Mouse (Mus musculus) forelimb bud, embryonic 11.5 days (tissue): ENCODE data around the gene Sdccag8.
"Not testable (repeated sequence)": the region's sequence is repeated elsewhere in the genome, so short reads cannot be mapped to it uniquely, and the experiment has no call there.

Experiments
- DNase-seq: peaks from one replicate; pipeline ENCODE4 v3.0.0-alpha.2; 2012; ENCODE audit warnings: low read depth, low spot score

Gene Sdccag8

DNA sequence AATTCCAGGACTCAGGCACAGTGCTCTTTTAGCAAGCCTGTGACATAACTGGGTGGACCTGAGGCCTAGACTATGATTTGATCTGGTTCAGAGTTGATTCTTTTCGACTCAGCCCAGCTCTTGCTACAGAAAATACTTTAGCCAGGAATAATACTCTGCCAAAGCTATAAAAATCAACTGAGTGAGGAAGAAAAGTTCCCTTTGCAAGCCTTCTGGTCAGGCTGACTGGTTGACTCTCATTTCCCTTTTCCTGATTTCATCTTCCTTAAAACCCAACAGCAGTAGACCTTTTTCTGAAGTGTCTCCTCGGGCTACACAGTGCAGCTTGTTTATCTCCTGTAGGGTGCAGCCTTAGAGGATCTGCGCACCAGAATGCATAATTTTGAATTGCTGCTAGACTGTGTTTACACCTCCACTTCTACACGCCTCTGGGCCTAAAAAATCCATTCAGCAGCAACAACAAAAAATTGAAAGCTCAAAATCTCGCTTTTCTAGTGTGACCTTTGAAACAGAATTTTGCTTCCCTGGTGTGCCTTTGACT, 13.6 kb downstream of the Sdccag8 start:
- no peak for DNase-seq

DNA sequence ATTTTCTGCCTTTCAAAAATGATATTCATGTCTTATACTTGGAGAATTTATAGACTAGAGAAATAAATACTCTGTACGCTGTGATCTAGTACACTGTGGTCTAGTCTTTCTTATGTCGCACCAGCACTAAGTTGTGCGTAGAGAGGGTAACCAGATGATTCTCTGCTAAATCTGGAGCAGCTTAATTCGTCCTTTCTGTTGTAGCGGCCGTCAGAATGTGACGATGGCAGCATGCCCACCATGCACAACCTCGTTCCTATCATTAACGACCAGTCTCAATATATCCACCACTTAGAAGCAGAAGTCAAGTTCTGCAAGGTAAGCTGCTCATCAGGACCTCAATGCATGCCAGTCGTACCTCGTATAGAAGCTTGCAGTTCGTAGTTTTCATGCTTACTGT, 14.2 kb downstream of the Sdccag8 start:
- no peak for DNase-seq

DNA sequence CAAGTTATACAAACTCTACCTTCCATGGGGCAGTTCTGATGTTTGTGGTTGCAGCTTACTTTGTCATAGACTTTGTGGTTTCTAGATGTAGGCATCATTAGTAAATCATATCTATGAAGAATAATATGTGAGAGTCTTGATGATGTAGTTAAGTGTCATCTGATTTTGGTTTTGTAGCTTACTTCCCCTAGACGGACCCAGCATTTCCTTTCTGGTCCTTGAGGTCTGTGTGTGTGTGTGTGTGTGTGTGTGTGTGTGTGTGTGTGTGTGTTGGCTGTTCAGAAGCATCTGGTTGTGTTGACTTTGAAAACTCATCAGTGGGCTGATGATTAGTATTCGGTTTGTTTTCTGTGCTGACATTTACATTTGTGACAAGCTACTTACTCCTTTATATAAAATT, 17.6 kb downstream of the Sdccag8 start:
- DNase-seq, result no peak

DNA sequence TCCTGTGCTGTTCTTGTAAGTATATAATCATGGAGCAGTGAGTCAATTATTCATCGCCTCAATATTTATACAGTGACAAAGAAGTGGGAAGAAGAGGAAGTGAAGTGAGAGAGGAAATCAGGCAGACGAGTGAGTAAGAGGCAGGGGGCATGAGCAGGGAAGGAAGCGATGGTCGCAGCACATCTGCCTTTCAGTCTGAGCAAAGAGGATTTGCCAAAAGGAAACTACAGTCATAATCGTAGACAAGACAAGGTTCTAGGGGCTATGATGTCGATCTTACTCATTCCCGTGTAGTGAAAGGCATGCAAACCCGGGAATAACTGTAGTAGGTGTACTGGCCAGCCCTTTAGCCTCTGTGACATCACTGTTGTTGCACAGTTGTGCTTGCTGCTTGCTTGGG, 18.1 kb downstream of the Sdccag8 start:
- DNase-seq, result no peak

DNA sequence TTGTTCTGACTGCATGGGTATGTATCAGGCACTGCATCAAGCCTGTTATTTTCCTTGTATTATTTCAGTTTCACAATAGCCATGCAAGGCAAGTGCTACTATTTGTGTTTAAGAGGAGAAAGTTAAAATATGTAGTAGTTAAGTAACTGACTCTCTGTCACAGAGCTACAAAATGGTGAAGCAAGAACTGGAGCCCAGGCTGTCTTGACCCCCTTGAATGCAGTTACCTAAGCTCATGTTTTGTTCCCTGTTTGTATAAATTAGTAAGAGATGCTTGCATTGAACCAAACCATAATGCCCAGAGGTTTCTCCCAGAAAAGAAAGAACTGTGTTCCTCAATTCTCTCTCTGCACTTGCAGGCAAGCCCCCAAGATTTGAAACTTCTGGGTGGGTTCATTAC, 18.8 kb downstream of the Sdccag8 start:
- DNase-seq, result no peak

DNA sequence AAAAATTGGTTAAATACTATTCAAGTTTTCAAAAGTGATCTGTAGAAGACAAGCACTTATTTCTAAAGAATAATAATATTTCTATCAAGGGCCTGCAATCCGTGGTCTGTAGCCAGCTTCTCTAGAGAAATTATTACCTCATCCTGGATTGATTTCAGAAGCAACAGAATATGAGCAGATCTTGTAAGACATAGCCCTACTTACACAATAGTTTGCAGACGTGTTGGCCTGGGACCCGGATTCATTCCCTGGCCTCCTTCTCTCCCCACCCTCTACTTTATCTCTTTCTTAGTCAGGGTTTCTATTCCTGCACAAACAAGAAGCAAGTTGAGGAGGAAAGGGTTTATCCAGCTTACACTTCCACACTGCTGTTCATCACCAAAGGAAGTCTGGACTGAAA, 19.5 kb downstream of the Sdccag8 start:
- DNase-seq, result no peak

DNA sequence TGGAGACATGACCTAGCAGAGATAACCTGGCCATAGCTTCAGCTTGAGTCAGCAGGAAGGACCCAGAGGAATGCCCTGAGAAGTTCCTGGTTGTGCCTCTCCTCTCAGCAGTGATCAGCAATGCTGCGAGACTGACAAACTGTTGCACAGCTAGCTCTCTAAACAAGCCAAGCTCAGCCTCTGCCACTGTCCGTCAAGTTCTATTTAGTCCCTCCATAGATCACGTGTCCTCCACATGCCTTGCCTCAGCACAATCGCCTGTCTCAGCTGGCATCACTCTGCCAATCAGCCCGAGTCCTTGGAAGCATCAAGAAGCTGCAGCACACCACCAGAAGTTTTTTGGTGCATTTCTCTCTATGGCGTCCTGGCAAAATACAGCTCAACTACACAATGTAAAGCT, 20.4 kb downstream of the Sdccag8 start:
- DNase-seq, result no peak

DNA sequence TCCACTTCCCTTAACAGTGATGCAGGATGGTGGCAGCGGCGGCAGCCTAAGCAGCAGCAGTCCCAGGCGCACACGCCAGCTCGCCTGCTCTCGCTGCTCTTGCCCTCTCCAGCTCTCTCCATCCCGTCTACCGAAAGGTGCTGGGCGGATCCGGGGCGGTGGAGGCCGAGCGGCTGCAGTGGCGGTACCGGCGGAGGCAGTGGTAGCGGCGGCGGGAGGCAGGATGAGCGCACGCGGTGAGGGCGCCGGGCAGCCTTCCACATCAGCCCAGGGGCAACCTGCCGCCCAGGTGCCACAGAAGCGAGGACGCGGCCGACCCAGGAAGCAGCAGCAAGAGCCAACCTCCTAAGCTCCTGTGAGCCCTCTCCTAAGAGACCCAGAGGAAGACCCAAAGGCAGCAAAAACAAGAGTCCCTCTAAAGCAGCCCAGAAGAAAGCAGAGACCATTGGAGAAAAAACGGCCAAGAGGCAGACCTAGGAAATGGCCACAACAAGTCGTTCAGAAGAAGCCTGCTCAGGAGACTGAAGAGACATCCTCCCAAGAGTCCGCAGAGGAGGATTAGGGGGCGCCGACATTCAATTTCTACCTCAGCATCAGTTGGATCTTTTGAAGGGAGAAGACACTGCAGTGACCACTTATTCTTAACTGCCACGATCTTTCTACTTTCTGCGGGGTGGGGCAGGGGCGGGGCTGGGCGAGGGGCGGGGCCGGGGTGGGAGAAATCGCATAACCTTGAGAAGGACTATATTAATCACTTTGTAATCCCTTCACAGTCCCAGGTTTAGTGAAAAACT, 21.2 kb downstream of the Sdccag8 start:
- no peak for DNase-seq

DNA sequence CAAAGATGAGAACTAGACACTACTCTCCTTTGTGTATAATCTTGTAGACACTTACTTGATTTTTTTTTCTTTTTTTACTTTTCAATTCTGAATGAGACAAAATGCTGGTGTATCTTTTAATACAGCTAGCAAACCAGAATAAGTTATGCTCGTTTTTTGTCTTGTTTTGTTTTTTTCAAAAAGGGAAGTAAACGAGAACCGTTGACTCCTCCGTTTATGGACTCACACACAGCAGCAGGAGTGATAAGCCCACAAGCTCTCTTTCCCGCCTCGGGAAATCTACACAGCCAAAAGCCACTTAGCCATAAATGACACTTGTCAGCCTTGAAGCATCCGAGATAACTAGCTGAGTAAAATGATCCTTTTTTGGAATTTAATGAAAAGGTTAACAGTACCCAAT, 22.1 kb downstream of the Sdccag8 start:
- DNase-seq, result not testable (repeated sequence)

DNA sequence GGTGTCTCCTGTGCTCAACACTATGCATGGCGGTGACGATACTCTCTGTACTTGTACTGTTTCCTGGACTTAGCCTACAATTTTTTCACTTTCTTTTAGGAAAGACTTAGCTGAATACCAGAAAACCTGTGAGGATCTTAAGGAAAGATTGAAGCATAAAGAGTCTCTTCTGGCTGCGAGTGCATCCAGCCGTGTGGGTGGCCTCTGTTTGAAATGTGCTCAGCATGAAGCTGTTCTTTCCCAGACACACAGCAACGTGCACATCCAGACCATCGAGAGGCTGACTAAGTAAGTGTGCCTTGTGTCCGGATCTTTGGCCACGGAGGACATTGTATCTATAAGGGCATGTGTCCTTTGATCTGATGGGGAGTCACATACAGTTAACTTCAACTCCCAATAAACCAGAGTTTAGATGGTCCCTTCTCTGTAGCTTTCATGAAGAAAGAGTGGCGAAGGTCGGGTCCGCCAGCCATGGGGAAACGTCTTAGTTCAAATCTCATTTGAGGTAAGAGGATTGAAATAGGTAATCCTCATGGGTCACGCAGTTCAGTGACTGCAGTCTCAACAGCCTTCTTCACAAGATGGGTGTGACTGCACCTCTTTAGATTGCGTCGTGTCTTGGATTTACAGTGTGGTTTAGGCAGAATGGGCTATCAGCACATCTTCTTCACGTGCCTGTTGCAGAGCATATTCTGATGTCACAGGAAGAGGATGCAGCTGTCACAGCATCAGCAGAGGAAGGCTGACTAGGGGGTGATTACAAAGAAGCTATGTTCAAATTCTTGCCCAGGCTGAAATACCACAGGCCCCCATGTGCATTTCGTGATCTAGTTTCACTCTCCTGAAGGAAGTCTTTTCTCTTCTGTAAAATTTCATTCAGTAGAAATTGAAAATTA, 30.9 kb downstream of the Sdccag8 start:
- no peak for DNase-seq

DNA sequence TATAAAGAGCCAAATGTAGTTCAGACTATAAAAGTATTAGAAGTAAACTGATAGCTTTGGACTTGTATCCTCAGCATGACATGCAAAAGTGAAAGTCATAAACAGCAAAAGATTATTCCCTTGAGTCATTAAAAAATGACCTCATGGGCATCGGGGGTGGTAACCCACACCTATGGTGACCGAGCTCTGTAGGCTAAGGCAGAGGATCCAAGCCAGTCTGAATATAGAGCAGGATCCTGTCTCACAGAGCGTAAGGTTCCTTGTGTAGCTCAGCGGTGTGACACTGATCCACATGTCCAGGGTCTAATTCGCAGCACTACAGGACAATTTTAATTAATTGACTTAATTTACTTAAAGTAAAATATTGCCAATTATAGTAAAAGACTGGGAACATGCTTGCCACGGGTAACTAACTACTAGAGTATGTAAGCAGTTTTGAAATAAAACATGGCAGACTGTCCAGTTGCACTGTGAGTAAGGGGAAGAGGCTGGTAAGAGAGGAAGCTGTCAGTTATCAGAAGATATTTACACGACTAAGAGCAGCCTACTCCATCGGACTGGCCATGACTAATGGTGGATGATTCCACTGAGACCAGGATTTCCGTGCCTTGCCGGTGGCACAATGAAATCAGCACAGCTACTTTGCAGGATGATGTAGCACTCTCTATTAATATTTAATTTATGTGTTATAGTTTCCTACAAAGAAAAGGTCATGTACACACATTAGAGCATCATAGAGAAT, 32.8 kb downstream of the Sdccag8 start:
- DNase-seq, result no peak

DNA sequence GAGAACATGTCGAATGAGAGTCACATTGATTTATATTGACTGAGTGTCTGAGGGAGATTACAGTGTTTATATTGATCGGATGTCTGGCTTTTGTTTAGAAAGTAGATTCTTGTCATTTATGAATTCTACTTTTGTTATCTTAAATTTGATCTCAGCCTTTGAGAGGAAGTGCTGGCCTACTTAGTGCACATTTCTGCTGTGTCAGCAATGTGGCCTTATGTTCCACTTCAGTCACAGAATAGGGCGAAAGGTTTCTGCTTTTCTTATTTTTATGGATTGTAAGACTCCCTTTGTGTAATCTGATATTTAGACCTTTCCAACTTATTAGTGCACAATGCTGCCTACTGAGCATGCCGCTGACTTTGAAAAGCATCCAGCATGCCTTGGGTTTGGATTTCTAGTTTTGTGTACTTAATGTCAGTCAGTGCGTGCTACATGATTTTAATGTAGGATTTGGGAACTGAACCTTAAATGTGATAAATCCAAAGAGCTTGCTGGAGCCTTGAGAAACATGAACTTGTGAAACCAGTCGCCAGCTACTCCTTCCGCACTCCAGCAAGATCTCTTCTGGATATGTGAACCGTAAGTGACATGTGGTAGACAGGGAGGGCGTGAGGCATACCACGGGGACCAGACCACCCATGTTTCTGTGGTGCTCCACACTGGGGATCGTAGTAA, 34.3 kb downstream of the Sdccag8 start:
- no peak for DNase-seq

DNA sequence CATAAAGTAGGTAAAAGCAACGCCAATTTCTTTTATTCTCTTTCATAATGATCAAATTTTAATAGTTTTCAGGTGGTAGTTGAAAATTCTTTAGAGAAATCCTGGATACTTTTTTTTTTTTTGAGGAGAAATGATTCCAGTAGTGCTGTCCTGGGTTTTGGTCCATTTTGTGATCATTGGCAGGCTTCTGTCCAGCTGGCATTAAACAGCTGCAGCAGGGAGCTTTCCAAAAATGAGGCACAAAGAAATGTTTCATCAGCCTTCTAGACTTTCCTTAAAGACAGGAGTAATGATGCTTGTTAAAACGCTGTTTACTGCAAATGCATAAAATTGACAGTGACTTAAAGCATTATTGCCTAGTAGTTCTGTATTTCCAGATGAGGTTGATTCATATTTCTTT, 34.9 kb downstream of the Sdccag8 start:
- DNase-seq, result no peak

DNA sequence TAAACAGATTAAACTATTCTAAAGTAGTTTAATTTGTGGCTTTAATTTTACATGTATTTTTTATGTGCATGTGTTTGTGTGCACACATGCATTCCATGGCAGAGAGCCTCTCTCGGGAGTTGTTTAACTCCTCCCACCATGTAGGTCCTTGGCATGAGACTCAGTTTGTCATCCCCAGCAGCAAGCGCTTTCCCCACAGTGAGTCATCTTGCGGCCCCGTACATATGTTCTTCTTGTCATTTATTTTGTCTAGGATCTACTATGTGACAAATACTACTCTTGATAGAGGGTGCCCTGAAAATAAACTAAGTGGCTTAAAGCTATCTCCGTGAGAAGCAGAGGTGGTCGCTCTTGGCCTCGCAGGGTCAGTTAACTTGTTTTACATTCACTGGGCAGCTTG, 36.9 kb downstream of the Sdccag8 start:
- no peak for DNase-seq

DNA sequence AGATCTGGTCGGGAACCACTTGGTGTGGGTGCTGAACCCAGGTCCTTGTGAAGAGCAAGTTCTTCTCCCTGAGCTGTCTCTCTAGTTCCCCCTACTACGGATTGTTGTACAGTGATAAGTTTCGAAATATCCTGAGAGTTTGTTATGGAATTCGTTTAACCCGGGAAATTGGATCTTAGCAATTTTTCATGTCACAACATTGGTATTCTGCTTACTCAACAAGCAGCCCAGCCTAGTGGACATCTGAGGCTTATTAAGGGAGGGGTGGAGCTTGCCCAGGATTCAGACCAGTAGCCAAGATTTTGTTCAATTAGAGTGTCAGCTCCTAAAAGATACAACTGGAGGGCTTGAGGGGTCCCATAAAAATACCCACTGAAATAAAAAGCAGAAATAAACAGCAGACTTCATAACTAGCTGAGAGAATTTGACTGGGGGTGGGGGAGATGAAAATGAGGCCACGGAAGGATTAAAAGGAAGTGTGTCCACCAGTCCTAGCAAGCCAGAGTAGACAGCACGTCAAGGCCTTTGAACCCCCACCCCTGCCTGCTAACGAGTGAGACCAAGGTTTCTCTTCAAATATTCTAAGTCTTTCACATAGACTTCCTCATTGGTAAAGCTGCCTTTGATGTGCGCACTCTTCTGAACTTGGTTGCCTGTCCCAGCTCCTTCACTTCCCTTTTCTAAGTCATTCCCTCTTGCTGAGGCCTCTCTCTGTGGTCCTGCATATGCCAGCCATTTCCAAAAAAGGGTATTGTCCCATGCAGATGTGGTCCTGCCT, 38.5 kb downstream of the Sdccag8 start:
- DNase-seq, result no peak

DNA sequence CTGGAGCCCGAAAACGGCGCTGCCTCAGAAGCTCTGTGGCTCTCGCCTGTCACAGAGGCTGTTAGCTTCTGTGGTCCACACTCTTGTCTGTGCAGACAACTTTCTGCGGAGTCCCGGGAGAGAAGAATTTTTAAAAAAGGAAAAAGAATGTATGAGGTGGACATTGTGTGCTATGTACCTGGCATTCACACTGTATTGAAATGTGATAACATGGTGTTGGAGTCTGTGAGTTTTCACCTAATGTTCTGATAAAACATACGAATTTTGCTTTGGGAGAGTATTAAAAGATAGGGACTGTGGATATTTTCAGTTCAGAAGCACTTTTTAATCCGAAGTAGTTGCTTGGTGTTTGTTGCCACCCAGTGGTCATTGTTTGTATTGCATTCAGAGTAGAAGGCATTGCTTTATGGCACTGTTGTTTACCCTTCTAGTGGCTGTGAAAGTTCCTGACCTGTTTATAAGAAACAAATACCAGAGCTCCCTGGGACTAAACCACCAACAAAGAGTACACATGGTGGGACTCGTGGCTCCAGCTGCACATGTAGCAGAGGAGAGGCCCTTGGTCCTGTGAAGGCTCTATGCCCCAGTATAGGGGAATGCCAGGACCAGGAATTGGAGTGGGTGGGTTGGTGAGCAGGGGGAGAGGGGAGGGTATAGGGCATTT, 47.7 kb downstream of the Sdccag8 start:
- peak; percentile 82 for DNase-seq

DNA sequence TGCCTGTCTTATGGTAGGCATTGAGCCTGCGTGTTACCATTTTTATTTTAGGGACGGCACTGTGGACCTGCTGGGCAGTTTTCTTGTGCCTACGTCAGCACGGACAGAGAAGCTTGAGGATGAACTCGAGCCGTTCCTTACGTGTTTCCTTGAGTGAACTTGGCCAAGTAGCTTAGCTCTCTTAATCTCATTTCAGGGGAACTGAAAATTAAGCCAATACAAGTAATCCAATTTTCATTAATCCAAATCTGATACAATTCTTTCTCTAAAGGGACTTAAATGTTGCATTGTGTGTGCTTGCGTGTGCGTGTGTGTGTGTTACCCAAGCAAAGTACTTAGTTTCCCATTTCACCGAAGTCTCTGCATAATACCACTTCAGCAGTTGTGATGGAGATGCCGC, 56.0 kb downstream of the Sdccag8 start:
- no peak for DNase-seq

DNA sequence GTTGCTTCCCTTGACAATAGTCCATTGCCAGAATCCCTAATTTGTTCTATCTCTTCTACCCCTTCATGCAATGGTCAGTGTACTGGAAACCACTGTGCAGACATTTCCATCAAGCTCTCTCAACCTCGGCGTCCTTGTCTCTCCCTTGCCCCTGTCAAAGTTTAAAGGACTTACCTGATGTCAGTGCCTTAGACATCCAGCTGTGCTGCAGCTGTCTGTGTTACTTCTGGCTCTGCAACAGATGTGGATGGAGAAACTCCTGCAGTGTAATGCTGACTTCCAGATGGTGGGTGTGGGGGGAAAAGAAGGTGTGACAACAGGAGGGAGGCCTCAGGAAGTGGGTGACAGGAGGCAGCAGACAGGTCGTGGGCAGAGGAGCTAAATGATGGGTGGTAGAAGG, 57.5 kb downstream of the Sdccag8 start:
- DNase-seq, result no peak

DNA sequence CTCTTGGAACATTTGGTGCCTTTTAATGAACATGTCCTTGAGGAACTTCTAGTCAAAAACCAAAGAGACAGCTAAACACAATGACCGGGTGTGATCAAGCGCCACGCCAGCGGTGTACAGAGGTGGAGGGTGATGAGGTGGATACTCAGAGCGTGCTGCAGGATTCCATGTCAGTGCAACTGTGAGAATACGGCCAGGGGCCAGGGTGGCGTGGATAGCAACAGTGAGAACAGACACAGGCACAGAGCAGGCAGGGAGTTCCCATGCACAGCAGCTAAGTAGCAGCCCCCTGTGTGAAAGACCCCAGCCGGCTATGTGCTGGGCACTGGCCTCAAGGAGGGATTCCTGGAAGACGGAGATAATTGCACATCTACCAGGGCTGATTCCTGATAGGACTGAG, 59.0 kb downstream of the Sdccag8 start:
- no peak for DNase-seq

DNA sequence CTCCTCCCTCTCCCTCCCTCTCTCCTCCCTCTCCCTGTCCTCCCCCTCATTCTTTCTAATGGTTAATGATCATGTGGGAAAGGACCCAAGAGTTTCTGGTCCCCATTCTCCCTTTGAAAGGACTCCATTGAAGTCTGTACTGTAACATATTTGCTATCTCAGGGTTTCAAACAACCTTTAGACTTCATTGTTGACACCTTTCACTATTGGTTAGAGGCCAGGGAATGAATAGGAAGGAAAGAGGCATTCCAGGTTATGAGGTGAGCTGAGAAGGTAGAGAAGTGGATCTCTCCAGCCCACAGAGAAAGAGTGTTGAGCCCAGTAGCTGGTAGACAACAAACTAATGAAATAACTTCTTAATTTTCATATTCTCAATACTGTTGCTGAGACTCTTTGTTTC, 59.7 kb downstream of the Sdccag8 start:
- no peak for DNase-seq
